Mouse (Mus musculus): Measurements from ENCODE around the gene Chl1.
A peak's percentile ranks its signal among the peaks of the same experiment; 100 is the strongest.

Gene Chl1

GRCm38 (mm10) chr6:103665206-103665605, 154.8 kb downstream of the Chl1 start:
- no peak for DNase-seq (ENCODE audit: low read depth, low spot score)

DNA sequence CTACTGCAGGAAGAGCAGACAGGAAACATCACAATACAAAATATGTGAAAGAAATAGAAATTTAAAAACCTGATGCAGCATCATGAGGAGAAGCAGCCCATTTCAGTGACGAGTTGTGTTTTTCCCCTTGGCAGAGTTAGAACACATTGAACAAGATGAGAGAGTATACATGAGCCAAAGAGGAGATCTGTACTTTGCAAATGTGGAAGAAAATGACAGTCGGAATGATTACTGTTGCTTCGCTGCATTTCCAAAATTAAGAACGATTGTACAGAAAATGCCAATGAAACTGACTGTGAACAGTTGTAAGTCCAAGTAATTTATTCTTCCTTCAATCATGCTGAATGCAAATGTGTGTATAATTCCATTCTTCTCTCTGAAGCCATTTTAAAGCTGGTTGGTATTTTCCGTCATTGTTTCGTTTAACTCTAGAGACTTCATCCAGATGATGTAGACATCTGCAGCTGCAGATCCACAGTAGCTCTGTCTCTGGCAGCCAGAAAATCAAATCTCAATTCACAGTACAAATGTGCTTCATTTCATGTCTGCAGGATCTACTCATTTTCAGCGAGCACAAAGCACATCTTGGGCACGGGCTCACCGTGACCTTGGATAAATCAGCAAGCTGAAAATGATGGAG, 155.4 kb downstream of the Chl1 start:
- DNase-seq (ENCODE audit: low read depth, low spot score) = no peak

DNA sequence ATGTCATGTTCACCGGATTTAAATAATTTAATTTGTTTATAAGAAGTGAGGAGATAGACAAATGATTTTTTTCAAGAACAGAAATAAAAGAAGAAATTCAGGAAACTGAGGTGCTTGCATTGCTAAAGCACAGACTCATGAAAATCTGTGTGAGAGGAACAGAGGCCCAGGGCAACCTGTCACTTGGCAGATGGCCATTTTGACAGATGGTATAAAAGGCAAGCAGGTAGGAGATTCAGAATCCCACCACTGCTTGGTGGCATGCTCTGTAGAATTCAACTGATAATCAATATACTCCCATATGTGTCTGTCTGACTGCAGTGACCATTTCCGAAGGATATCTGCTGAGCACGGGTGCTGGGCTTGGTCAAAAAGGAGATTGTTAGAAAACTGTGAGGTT, 162.7 kb downstream of the Chl1 start:
- no peak for DNase-seq (ENCODE audit: low read depth, low spot score)

- no peak for DNase-seq (ENCODE audit: low read depth, low spot score)
Observed at GRCm38 (mm10) chr6:103674332-103674731, 163.9 kb downstream of the Chl1 start.

- DNase-seq (ENCODE audit: low read depth, low spot score) = no peak
Observed at GRCm38 (mm10) chr6:103675145-103675544, 164.8 kb downstream of the Chl1 start.

GRCm38 (mm10) chr6:103676664-103677063, 166.3 kb downstream of the Chl1 start:
- no peak for DNase-seq (ENCODE audit: low read depth, low spot score)

GRCm38 (mm10) chr6:103677072-103677471, 166.7 kb downstream of the Chl1 start:
- no peak for DNase-seq (ENCODE audit: low read depth, low spot score)

GRCm38 (mm10) chr6:103682854-103683574, 172.6 kb downstream of the Chl1 start:
- DNase-seq (ENCODE audit: low read depth, low spot score) = peak; percentile 62

DNA sequence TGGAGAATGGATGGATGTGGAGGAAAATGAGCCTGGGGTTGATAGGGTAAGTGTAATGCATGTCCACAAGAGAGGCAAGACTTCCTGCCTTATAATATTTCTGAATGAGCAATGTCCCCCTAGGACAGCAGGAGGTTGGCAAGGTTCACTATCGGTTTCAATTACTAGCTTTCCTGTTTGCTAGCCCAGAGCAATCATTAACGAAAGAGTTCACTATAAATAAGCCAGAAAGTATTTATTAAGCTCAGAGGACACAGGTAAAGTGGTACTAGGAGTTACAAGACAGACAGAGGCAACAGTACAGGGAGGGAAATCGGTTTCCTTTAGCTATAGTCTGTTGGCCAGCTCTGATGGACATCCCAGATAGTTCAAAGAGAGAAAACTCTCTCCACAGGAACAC, 182.1 kb downstream of the Chl1 start:
- no peak for DNase-seq (ENCODE audit: low read depth, low spot score)

GRCm38 (mm10) chr6:103697349-103698028, 187.1 kb downstream of the Chl1 start:
- DNase-seq (ENCODE audit: low read depth, low spot score) = peak; percentile 34

DNA sequence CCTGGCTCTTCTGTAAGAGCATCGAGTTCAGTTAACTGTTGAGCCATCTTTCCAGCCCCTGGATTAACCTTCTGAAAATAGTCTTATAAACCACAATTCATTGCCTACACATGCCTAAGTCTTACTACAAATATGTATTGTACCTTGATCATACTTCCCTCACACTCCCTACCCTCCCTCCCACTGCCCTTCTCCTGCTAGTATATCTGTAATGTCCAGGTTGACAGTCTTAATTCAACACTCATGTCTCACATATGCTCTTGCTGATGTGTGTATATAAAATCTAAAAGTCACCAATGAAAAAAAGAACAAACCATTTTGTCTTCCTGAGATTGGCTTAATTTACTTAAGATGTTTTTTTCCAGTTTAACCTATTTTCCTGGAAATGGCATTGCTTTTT, 189.1 kb downstream of the Chl1 start:
- DNase-seq (ENCODE audit: low read depth, low spot score) = no peak

DNA sequence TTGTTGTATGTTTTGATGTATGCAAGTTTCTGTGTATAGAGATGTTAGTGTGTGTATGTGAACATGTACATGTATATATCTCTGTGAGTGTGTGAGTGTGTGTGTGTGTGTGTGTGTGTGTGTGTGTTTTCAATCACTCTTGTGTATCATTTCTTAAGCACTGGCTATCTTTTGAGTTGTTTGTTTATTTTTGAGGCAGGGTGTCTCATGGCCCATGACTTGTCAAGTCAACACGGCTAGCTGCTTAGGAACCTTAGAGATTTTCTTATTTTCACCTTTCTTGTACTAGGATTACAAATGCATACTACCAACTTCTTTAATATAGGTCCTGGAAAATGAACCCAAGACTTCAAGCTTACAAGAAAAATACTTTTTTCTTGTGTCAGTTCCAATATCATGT, 189.5 kb downstream of the Chl1 start:
- no peak for DNase-seq (ENCODE audit: low read depth, low spot score)

- DNase-seq (ENCODE audit: low read depth, low spot score) = no peak
Observed at GRCm38 (mm10) chr6:103700336-103700735, 189.9 kb downstream of the Chl1 start.

- DNase-seq (ENCODE audit: low read depth, low spot score) = no peak
Observed at GRCm38 (mm10) chr6:103706366-103706765, 196.0 kb downstream of the Chl1 start.

- no peak for DNase-seq (ENCODE audit: low read depth, low spot score)
Observed at GRCm38 (mm10) chr6:103739291-103739690, 228.9 kb downstream of the Chl1 start.

- no peak for DNase-seq (ENCODE audit: low read depth, low spot score)
Observed at GRCm38 (mm10) chr6:103742784-103743183, 232.4 kb downstream of the Chl1 start.

GRCm38 (mm10) chr6:103746103-103746502, 235.7 kb downstream of the Chl1 start:
- DNase-seq (ENCODE audit: low read depth, low spot score) = peak; percentile 7

DNA sequence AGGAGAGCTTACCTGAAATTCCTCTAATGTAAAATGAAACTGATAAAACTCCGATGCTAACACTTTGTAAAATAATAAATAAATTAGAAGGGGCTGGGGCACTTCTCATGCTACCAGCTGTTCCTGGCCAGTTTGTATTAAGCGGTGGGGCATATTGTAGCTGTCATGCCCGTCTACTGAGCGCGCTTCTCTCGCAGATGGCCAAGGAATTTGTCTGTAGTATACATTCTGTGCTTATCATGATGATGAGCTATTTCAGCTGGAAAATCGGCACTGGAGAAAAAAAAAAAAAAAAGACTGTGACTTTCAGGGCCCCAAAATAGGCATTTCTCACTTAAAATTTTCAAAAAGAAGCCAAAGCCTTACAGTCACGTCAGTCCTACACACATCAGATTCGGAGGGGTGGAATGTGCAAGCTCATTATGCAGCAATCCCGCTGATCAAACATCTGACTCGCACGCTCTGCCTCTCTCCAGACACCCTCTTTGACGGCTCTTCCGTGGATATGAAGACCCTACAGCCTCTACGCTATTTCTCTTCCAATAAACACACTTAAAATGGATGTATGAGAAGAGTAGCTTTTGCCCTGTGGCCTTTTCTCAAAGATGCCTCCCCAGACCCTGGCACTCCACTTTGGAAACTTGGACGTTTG, 238.9 kb downstream of the Chl1 start:
- no peak for DNase-seq (ENCODE audit: low read depth, low spot score)

DNA sequence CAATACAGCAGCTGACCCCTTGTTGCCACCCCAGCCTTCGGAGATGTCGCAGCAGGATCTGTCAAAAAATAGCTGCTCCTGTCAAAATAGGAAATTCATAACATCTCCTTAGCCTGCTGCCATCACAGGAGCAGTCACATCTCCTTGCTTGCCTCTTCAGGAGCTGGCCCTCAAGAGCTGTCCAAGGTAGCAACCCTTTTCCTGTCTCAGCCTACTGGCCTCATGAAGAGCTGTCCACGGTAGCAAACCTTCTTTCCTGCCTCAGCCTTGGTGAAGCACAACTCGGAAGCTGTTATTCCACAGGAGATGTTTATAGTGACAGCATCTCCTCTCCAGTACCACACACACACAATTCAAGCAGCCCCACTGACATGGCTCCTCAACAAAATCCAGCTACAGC, 243.5 kb downstream of the Chl1 start:
- no peak for DNase-seq (ENCODE audit: low read depth, low spot score)

GRCm38 (mm10) chr6:103766830-103767229, 256.4 kb downstream of the Chl1 start:
- DNase-seq (ENCODE audit: low read depth, low spot score) = no peak

DNA sequence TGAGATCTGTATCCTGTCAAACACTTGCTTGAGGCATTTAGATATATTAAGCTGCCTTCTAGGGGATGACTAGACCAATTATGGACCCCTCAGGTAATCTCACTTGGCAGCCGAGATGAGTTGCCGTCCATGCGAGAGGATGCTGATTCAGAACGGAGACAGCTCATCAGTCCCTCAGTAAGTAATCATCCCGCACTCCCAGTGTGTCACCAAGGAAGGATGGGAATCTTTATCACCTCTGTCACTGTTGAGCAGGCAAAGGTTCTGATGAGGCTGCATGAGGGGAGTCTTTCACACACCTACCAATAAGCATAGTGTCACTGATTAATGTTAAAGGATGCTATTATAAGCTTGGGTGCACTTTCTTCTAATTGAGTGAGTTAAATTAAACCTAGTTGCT, 270.7 kb downstream of the Chl1 start:
- no peak for DNase-seq (ENCODE audit: low read depth, low spot score)

- no peak for DNase-seq (ENCODE audit: low read depth, low spot score)
Observed at GRCm38 (mm10) chr6:103791077-103791632, 280.8 kb downstream of the Chl1 start.
